Mouse (Mus musculus): Measurements from ENCODE around the gene Caskin1. TPM values are rescaled to one million over a fixed set of nuclear protein-coding genes. Genes with fewer than 3 reads are reported as not detected.
A peak's percentile ranks its signal among the peaks of the same experiment; 100 is the strongest.

The Caskin1 gene
- 1.7 and 3.3 TPM in 2 replicates for polyA plus RNA-seq (2011; ENCODE audit: insufficient read depth, insufficient read length, low read depth, missing spikeins)

DNA sequence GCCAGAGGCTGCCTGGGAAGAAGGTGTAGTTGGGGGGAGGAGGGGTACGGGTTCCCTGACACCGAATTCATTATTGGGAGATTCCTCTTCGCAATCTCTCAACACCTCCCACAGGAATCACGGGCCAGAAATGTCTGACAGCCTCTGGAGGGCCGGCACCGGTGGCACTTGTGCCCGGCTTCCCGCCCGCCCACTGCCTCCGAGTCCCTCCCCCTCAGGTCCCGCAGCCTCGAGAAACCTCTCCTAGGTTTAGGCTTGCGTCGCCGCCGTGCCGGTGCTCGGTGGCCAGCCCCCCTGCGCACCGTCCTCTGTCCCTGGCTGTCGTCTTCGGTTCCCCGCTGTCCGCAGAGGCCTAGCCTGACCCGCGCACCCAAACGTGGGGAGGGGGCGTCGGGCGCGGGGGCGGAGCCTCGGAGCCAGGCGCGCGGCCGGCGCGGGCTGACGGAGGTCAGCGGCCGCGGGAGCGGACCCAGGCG is at the start of gene Caskin1:
Gene Caskin1, plus strand, starts transcription at position 416 of the 476 bp plus-strand sequence.
- Histone ChIP-seq H3K9ac (ENCODE audit: low read depth, poor library complexity, severe bottlenecking) (peak within 1 kb of the TSS; percentile 80), H3K27ac (ENCODE audit: insufficient read depth, low read length) (no peak within 1 kb of the TSS), H3K36me3 (ENCODE audit: control insufficient read depth, insufficient read depth, low read length, poor library complexity, severe bottlenecking) (no peaks in the 10 kb centered on the region), H3K4me3 (ENCODE audit: low read depth, low read length) (peak within 1 kb of the TSS; percentile 63), H3K4me1 (ENCODE audit: control insufficient read depth, insufficient read depth, low read length) (no peaks in the 10 kb centered on the region), H3K9me3 (replicated peaks; ENCODE audit: control insufficient read depth, insufficient read depth, low read length, poor library complexity, severe bottlenecking) (no peaks in the 10 kb centered on the region), H3K27me3 (ENCODE audit: control insufficient read depth, insufficient read depth, low read length, poor library complexity, severe bottlenecking) (no peaks in the 10 kb centered on the region)
- TF ChIP-seq EP300 (IDR thresholded peaks at IDR 0.05; ENCODE audit: insufficient read depth, low read depth, low read length) (no peak), CTCF (IDR thresholded peaks at IDR 0.05; ENCODE audit: low read depth, low read length) (no peak), POLR2A (IDR thresholded peaks at IDR 0.05; ENCODE audit: insufficient read depth, low read length) (no peak)

DNA sequence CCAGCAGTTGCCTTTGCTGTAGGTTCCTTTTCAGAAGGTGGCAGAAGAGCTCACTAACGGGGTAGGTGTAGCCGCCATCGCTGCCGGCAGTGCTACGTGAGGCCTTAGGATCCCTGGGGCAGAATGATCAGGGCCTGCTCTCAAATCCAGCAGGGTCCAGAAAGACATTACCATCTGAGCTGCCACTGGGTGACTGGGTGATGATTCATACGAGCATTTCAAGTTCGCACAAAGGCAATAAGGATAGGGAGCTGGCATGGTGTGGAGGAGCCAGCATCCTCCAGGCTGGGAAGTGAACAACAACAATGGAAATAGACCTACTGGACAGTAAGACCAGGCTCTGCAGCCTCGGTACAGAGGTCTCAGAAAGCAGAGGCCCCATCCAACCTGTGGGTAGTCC is 48.0 kb upstream of the Caskin1 start:
- H3K4me3 ChIP-seq (ENCODE audit: low read depth, low read length), result no peak overlapping the region
- peaks cover 2% of the 10 kb centered on the region for H3K4me1 ChIP-seq (ENCODE audit: control insufficient read depth, insufficient read depth, low read length)
- H3K9ac ChIP-seq (ENCODE audit: low read depth, poor library complexity, severe bottlenecking), result no peak overlapping the region
- 0 out of 2 replicates have a peak, but pooled peaks cover 13% of the 10 kb centered on the region for H3K36me3 ChIP-seq (ENCODE audit: control insufficient read depth, insufficient read depth, low read length, poor library complexity, severe bottlenecking)
- TF ChIP-seq EP300 (IDR thresholded peaks at IDR 0.05; ENCODE audit: insufficient read depth, low read depth, low read length) (no peak), POLR2A (IDR thresholded peaks at IDR 0.05; ENCODE audit: insufficient read depth, low read length) (no peak), CTCF (IDR thresholded peaks at IDR 0.05; ENCODE audit: low read depth, low read length) (no peak)
- no peak overlapping the region for H3K27ac ChIP-seq (ENCODE audit: insufficient read depth, low read length)
- no peaks in the 10 kb centered on the region for H3K27me3 ChIP-seq (ENCODE audit: control insufficient read depth, insufficient read depth, low read length, poor library complexity, severe bottlenecking)
- H3K9me3 ChIP-seq (replicated peaks; ENCODE audit: control insufficient read depth, insufficient read depth, low read length, poor library complexity, severe bottlenecking), result no peaks in the 10 kb centered on the region

- no peak overlapping the region for H3K9ac ChIP-seq (ENCODE audit: low read depth, poor library complexity, severe bottlenecking)
- no peaks in the 10 kb centered on the region for H3K27me3 ChIP-seq (ENCODE audit: control insufficient read depth, insufficient read depth, low read length, poor library complexity, severe bottlenecking)
- TF ChIP-seq POLR2A (IDR thresholded peaks at IDR 0.05; ENCODE audit: insufficient read depth, low read length) (no peak), CTCF (IDR thresholded peaks at IDR 0.05; ENCODE audit: low read depth, low read length) (peak; percentile 65)
- H3K9me3 ChIP-seq (replicated peaks; ENCODE audit: control insufficient read depth, insufficient read depth, low read length, poor library complexity, severe bottlenecking), result no peaks in the 10 kb centered on the region
- no peak overlapping the region for H3K27ac ChIP-seq (ENCODE audit: insufficient read depth, low read length)
- H3K36me3 ChIP-seq (ENCODE audit: control insufficient read depth, insufficient read depth, low read length, poor library complexity, severe bottlenecking), result peaks cover 13% of the 10 kb centered on the region; the same call in 1 of the 2 replicates
- H3K4me1 ChIP-seq (ENCODE audit: control insufficient read depth, insufficient read depth, low read length), result peaks cover 2% of the 10 kb centered on the region
- no peak overlapping the region for H3K4me3 ChIP-seq (ENCODE audit: low read depth, low read length)
Observed at GRCm38 (mm10) chr17:24441148-24441547, 47.3 kb upstream of the Caskin1 start.

- Histone ChIP-seq H3K4me3 (ENCODE audit: low read depth, low read length) (no peak overlapping the region), H3K9ac (ENCODE audit: low read depth, poor library complexity, severe bottlenecking) (no peak overlapping the region), H3K4me1 (ENCODE audit: control insufficient read depth, insufficient read depth, low read length) (peaks cover 2% of the 10 kb centered on the region), H3K9me3 (replicated peaks; ENCODE audit: control insufficient read depth, insufficient read depth, low read length, poor library complexity, severe bottlenecking) (no peaks in the 10 kb centered on the region), H3K27me3 (ENCODE audit: control insufficient read depth, insufficient read depth, low read length, poor library complexity, severe bottlenecking) (no peaks in the 10 kb centered on the region), H3K36me3 (ENCODE audit: control insufficient read depth, insufficient read depth, low read length, poor library complexity, severe bottlenecking) (peaks cover 9% of the 10 kb centered on the region; the same call in 1 of the 2 replicates), H3K27ac (ENCODE audit: insufficient read depth, low read length) (no peak overlapping the region)
- TF ChIP-seq CTCF (IDR thresholded peaks at IDR 0.05; ENCODE audit: low read depth, low read length) (no peak), EP300 (IDR thresholded peaks at IDR 0.05; ENCODE audit: insufficient read depth, low read depth, low read length) (no peak), POLR2A (IDR thresholded peaks at IDR 0.05; ENCODE audit: insufficient read depth, low read length) (no peak)
Observed at GRCm38 (mm10) chr17:24442107-24442506, 46.3 kb upstream of the Caskin1 start.

- H3K36me3 ChIP-seq (ENCODE audit: control insufficient read depth, insufficient read depth, low read length, poor library complexity, severe bottlenecking), result peaks cover 6% of the 10 kb centered on the region; the same call in 1 of the 2 replicates
Observed at GRCm38 (mm10) chr17:24442632-24443155, 45.7 kb upstream of the Caskin1 start, which contains the start of gene Dnase1l2. Gene Dnase1l2, minus strand, starts transcription at chr17:24443105.

DNA sequence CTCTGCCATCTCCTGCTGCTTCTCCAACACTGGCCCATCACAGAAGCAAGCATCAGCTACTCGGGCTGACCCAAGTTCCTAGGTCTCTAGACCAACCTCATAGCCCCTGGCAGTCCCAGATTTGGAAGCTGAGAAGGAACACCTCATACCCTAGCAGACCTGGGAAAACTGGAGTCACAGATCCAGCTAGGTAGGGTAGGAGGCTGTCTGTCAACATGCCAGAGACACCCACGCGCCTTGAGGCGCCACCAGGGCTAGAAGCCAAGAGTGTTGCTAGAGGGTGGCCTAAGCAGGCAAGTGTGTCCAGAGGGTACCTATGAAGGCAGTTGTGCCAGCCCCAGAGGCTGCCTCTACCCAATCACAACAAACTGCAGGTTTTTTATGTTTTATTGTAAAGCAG is 45.0 kb upstream of the Caskin1 start:
- no peaks in the 10 kb centered on the region for H3K27me3 ChIP-seq (ENCODE audit: control insufficient read depth, insufficient read depth, low read length, poor library complexity, severe bottlenecking)
- H3K36me3 ChIP-seq (ENCODE audit: control insufficient read depth, insufficient read depth, low read length, poor library complexity, severe bottlenecking), result peaks cover 5% of the 10 kb centered on the region; the same call in 1 of the 2 replicates
- TF ChIP-seq EP300 (IDR thresholded peaks at IDR 0.05; ENCODE audit: insufficient read depth, low read depth, low read length) (no peak), POLR2A (IDR thresholded peaks at IDR 0.05; ENCODE audit: insufficient read depth, low read length) (no peak), CTCF (IDR thresholded peaks at IDR 0.05; ENCODE audit: low read depth, low read length) (no peak)
- H3K9ac ChIP-seq (ENCODE audit: low read depth, poor library complexity, severe bottlenecking), result no peak overlapping the region
- H3K9me3 ChIP-seq (replicated peaks; ENCODE audit: control insufficient read depth, insufficient read depth, low read length, poor library complexity, severe bottlenecking), result no peaks in the 10 kb centered on the region
- H3K4me3 ChIP-seq (ENCODE audit: low read depth, low read length), result no peak overlapping the region
- no peak overlapping the region for H3K27ac ChIP-seq (ENCODE audit: insufficient read depth, low read length)
- H3K4me1 ChIP-seq (ENCODE audit: control insufficient read depth, insufficient read depth, low read length), result peaks cover 2% of the 10 kb centered on the region

More at GRCm38 (mm10) chr17:24442632-24443155, 45.7 kb upstream of the Caskin1 start, which contains the start of gene Dnase1l2:
- Histone ChIP-seq H3K9ac (ENCODE audit: low read depth, poor library complexity, severe bottlenecking) (no peak within 1 kb of the TSS), H3K9me3 (replicated peaks; ENCODE audit: control insufficient read depth, insufficient read depth, low read length, poor library complexity, severe bottlenecking) (no peaks in the 10 kb centered on the region), H3K27me3 (ENCODE audit: control insufficient read depth, insufficient read depth, low read length, poor library complexity, severe bottlenecking) (no peaks in the 10 kb centered on the region), H3K27ac (ENCODE audit: insufficient read depth, low read length) (no peak within 1 kb of the TSS), H3K4me3 (ENCODE audit: low read depth, low read length) (no peak within 1 kb of the TSS), H3K4me1 (ENCODE audit: control insufficient read depth, insufficient read depth, low read length) (peaks cover 2% of the 10 kb centered on the region)
- TF ChIP-seq CTCF (IDR thresholded peaks at IDR 0.05; ENCODE audit: low read depth, low read length) (no peak), EP300 (IDR thresholded peaks at IDR 0.05; ENCODE audit: insufficient read depth, low read depth, low read length) (no peak), POLR2A (IDR thresholded peaks at IDR 0.05; ENCODE audit: insufficient read depth, low read length) (no peak)

Measured in ES-Bruce4 (cell line).